Mouse (Mus musculus) gastrocnemius, adult 2 months (tissue): Measurements from ENCODE around the gene Josd2. TPM values are rescaled to one million over a fixed set of nuclear protein-coding genes. Genes with fewer than 3 reads are reported as not detected.
A peak's percentile ranks its signal among the peaks of the same experiment; 100 is the strongest.

Source experiments
- DNase-seq: peaks from one replicate; pipeline ENCODE4 v3.0.0; 2022
- H3K27ac ChIP-seq: fragments of 200-600 bp; 2 replicates; pipeline ENCODE4 v1.8.1; 2022; ENCODE audit warnings: mild to moderate bottlenecking
- H3K4me3 ChIP-seq: fragments of 200-600 bp; 2 replicates; pipeline ENCODE4 v1.8.1; 2022; ENCODE audit warnings: mild to moderate bottlenecking, moderate library complexity
- CTCF ChIP-seq: fragments of 200-600 bp; IDR thresholded peaks from 2 replicates; pipeline ENCODE4 v1.8.1; 2022; ENCODE audit warnings: antibody characterized with exemption, mild to moderate bottlenecking, moderate library complexity
- intact Hi-C: fragments of 180-260 bp; cut with DNase I; formaldehyde crosslinking; loops from one replicate; pipeline ENCODE4 v1.15.1; 2025
- total RNA-seq, 2 experiments: library from RNA; stranded (reverse); gene quantifications; 2 replicates each; pipeline ENCODE4 v1.2.3; 2021

Gene Josd2
- total RNA-seq, 2 experiments from 2014 or later: 51.0 to 57.0 TPM

DNA sequence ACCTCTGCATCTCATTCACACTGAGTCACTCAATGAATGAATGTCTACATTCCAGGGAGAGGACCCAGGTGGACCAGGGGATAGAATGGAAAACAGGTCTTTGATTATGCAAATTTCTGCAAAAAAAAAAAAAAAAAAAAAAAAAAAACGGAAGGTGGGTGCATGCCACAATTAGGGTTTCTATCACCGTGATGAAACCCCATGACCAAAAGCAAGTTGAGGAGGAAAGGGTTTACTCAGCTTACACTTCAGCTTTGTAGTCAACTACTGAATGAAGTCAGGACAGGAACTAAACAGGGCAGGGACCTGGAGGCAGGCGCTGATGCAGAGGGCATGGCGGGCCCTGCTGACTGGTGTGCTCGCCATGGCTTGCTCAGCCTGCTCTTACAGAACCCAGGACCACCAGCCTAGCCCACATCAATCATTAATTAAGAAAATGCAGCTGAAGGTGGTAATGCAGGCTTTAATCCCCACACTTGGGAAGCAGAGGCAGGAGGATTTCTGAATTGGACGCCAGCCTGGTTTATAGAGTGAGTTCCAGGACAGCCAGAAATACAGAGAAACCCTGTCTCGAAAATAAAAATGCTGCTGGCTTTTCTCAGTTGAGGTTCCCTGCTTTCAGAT is 17.9 kb downstream of the Josd2 start:
- intact Hi-C loops: loop anchor here (1.0 to 5.0 kb wide), 3 partner anchors 38 to 223 kb away; partner anchors contain the start of gene Gm15517
- no peak for DNase-seq
- Histone ChIP-seq H3K4me3 (no peak overlapping the region), H3K27ac (no peak overlapping the region)
- TF ChIP-seq CTCF: no peak

DNA sequence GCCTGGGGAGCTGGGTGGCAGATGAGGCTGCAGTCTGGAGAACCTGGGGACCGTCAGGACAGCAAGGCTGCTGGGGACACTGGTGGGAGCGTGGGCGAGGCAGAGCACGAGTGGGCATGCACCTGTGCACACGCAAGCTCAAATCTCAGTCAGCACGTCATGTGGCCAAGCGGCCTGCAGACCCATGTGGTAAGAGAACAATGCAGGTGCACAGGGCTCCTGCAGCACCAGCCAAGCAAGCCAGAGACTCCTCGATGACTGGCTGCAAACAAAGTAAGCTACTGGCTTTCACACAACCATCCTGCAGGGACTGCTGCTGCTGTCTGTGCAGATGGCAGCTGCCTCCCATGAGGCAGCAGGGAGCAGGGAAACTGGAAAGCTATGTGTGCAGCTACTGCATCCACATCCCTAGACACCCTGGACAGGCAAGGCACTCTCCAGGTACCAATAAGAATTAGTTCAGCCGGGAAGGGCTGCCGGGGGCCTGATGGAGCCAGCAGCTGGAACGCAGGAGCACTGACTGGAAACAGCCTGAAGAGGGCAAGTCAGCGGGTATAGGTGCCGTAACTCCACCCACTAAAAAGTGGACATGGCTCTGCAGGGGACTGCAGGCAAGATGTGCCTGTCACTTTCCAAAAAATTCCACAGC is 19.3 kb downstream of the Josd2 start:
- H3K27ac ChIP-seq: no peak overlapping the region
- H3K4me3 ChIP-seq: no peak overlapping the region
- peak; percentile 17 for DNase-seq
- intact Hi-C loops: loop anchor here (5.0 kb wide), 1 partner anchor 225 kb away; the partner anchor contains the start of gene Gm15517
- TF ChIP-seq CTCF: no peak

DNA sequence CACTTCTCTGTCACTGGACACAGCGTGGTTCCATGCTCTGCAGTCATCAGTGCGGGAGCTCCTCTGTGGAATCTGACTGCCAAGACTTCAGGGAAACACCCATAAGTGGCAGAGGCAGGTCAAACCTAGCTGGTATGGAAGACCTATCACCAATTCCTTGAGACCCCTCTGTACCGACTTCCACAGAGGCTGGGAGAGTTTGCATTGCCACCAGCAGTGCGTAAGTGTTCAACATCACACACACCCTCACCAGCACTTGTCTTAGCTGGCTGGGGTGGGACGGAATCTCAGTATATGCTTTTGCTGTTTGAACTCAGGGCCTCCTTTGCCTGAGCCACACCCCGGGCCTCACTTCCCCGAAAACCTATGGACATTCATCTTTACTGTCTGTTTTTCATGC is 20.2 kb downstream of the Josd2 start:
- no peak for DNase-seq
- no peak for TF ChIP-seq CTCF
- H3K27ac ChIP-seq: no peak overlapping the region
- H3K4me3 ChIP-seq: no peak overlapping the region
- intact Hi-C loops: loop anchor here (5.0 kb wide), 1 partner anchor 226 kb away; the partner anchor contains the start of gene Gm15517

GRCm38 (mm10) chr7:44488545-44488944 is 20.8 kb downstream of the Josd2 start:
- intact Hi-C loops: loop anchor here (5.0 kb wide), 1 partner anchor 226 kb away; the partner anchor contains the start of gene Gm15517
- H3K27ac ChIP-seq: no peak overlapping the region
- no peak overlapping the region for H3K4me3 ChIP-seq
- peak; percentile 17 for DNase-seq
- TF ChIP-seq CTCF: no peak

DNA sequence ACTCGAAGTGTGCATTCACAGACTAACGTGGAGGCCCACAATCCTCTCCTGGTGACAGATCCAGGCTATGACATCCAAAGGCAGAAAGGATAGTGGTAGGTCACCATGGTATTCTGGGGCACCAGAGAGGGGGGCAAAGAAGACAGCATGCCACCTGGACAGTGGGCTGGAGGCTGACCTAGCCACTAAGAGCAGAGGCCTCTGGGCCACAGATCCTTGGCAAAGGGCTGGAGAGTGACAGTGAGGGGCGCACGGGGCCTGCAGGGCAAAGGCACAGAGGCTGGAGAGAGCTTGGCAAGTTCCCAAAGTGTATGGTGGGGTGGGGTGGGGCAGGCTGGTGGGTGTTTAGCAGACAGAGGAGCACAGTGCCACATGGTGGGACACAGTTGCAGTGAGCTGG is 22.5 kb downstream of the Josd2 start:
- no peak overlapping the region for H3K4me3 ChIP-seq
- intact Hi-C loops: no loop called here
- no peak overlapping the region for H3K27ac ChIP-seq
- no peak for DNase-seq
- no peak for TF ChIP-seq CTCF

DNA sequence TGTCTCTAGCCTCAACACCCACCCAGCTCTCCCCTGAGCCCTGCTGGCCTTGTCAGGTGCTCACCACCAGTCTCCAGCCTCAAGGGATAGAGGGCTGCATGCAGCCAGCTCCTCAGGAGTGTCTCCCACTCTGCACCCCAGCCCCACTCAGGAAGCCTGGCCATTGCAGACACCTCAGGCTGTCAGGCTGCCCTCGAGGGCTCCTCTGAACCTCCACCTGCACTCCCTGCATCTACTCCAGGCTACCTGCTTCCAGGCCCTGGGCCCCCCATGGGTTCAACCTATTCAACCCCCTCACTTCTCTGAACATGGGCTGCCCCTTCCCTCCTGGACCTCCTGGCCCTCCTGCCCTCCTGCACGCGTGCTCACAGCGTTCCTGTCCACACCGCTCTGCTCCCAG is 23.6 kb downstream of the Josd2 start:
- no peak for DNase-seq
- intact Hi-C loops: no loop called here

DNA sequence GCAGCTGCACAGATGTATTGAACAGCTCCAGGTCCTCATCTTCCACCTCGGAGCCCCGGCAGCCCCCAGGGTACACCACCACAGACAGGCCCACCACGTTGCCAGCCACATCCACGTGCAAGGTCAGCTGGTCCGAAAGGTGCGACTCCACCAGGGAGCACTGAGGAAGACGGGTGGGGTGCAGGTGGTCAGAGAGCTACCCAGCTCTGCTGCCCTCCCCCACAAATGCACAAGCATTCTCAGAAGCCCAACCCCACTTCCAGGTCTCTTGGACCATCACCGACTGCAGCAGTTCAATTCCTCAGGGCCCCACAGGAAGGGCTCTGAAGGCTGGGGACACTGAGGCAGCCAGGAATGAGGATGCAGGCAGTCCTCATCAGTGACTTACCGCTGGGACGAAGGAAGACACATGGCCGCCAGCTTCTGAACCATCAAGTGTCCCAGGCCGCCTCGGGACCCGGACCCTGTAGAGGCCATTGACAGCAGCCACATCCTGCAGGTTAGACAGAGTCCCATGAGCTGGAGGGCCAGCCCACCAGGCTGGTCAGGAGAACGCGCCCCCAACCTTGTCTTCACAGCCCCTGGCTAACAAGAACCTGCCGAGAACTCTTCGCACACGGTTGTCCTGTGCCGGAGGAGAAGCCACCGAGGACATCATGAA is 24.5 kb downstream of the Josd2 start:
- no peak overlapping the region for H3K4me3 ChIP-seq
- intact Hi-C loops: no loop called here

More for the DNA sequence above, 23.6 kb downstream of the Josd2 start:
- TF ChIP-seq CTCF: no peak
- Histone ChIP-seq H3K27ac (no peak overlapping the region), H3K4me3 (no peak overlapping the region)

DNA sequence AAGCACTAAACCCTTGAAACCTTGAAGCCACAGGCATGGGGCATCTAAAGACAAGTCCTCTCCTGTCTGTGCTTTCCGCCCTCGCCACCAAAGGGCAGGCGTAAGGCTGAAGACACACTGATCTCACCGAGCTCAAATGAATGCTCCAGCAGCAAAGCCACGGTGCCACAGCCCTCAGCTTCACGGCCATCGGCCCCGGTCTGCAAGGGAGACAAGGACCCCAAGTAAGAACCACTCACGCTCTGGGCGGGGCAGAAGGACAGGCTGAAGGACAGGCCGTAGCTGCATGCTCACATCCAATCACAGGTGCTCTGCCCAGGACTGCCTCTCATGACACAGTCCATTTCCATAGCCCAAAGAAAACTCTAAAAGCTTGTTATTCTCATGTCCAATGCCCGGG is 26.9 kb downstream of the Josd2 start:
- DNase-seq: no peak
- intact Hi-C loops: no loop called here
- no peak for TF ChIP-seq CTCF
- Histone ChIP-seq H3K4me3 (no peak overlapping the region), H3K27ac (no peak overlapping the region)

More for the DNA sequence above, 24.5 kb downstream of the Josd2 start:
- no peak for DNase-seq
- no peak for TF ChIP-seq CTCF
- no peak overlapping the region for H3K27ac ChIP-seq

GRCm38 (mm10) chr7:44495086-44495485 is 27.3 kb downstream of the Josd2 start:
- intact Hi-C loops: no loop called here
- no peak overlapping the region for H3K27ac ChIP-seq
- no peak for DNase-seq
- TF ChIP-seq CTCF: no peak
- H3K4me3 ChIP-seq: no peak overlapping the region

DNA sequence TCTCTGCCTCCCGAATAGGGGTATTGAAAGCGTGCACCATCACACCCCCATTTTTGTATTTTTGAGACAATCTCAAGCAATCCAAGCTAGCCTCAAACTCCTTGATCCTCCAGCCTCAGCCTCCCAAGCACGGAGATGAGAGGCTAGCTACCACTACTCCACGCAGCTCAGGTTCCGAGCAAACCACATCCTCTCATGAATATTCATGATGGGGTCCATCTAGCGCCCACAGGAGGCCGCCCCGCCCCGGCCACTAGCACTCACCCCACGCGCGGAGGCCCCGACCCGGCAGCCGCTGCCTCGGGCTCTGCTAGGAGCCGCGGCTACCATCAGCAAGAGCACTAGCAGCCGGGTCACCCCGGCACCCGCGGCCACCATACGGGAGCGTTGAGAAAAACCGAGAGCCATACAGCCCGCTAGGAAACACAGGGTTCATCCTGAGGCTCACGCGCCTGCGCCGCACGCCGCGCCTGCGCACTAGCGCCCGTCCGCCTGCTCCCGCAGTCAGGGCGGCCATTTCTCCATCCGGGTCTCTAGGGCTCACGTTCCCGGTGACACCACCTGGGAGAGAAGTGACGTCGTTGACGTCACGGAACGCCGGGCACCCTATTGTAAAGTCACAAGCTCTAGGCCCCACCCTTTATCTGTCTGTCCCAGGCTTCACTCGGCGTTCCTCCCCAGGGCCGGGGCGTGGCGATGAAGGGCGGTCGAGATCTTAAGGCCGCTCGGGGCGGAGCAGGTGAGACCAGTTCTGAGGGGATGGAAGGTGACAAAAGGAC is 28.4 kb downstream of the Josd2 start, which contains the start of the genes Emc10 and Fam71e1:
TSS of gene Emc10 (minus strand) at position 538 of the 779 bp plus-strand sequence.
TSS of gene Fam71e1 (plus strand) at position 590 of the 779 bp plus-strand sequence.
- Histone ChIP-seq H3K27ac (peak within 1 kb of the TSS; percentile 99), H3K4me3 (peak within 1 kb of the TSS; percentile 85)
- intact Hi-C loops: no loop called here
- DNase-seq: peak; percentile 98
- peak; percentile 29; the same call in 1 of the 2 replicates for TF ChIP-seq CTCF

- no peak for TF ChIP-seq CTCF
- intact Hi-C loops: no loop called here
- DNase-seq: no peak
- peak overlapping the region; percentile 99 for H3K27ac ChIP-seq
- peak overlapping the region; percentile 85 for H3K4me3 ChIP-seq
Measured at GRCm38 (mm10) chr7:44496771-44497109, 29.0 kb downstream of the Josd2 start.

DNA sequence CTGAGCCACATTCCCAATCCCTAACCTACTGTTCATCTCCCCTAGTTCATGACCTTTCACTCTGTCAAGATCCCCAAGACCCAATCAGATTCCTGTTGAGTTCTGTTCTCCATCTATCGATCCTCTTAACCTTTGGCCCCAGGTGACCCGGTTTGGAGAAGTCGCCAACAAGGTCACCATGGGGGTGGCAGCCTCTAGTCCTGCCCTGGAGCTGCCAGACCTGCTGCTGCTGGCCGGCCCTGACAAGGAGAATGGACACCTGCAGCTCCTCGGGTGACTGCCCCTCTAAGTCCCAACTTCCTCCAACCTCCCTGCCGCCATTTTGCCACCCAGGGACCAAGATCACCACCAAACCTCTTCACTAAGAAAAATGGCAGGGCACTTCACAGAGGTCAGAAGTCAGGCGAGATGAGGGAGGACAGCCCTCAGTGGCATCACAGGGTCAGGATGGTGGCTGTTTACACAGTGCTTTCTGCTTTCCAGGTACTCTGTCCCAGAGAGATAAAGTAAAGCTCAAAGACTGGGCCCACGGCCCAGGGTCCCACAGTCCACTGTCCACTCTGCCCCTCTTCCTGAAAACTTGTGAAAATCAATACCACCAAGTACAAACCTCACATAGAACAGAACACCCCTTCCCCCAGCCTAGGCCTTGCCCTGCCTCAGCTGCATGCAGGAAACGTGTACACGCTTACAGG is 29.7 kb downstream of the Josd2 start:
- intact Hi-C loops: no loop called here
- H3K27ac ChIP-seq: no peak overlapping the region
- peak; percentile 51 for DNase-seq
- H3K4me3 ChIP-seq: no peak overlapping the region; the same call in 1 of the 2 replicates
- no peak for TF ChIP-seq CTCF
